In genomic region chr11:53532231-53532620, GRCm38 (mm10) we compare ENCODE assay signal across 2 mouse cellular contexts.
TF ChIP-seq lines count a peak whose summit lies in the region.

No protein-coding gene starts in this region.

TF ChIP-seq in CH12.LX, 34 proteins besides CTCF, POLR2A, EP300 and RAD21:
- TF ChIP-seq USF1 (IDR thresholded peaks at IDR 0.05; ENCODE audit: low read depth, low read length) (no peak), MAFK (IDR thresholded peaks at IDR 0.05; ENCODE audit: insufficient replicate concordance, low read length) (peak; percentile 16; the same call in 1 of the 2 replicates)

TF ChIP-seq in MEL, 35 proteins besides CTCF, POLR2A, EP300 and RAD21:
- TF ChIP-seq CHD2 (IDR thresholded peaks at IDR 0.05; ENCODE audit: low read length) (no peak), USF1 (IDR thresholded peaks at IDR 0.05; ENCODE audit: low read depth, low read length) (no peak), MEF2A (IDR thresholded peaks at IDR 0.05; ENCODE audit: extremely low read depth, insufficient replicate concordance, low read depth, low read length, poor library complexity, severe bottlenecking) (no peak), USF2 (IDR thresholded peaks at IDR 0.05; ENCODE audit: borderline replicate concordance in 1 of 2, insufficient read depth in 1 of 2, low read depth in 1 of 2, low read length in 2 of 2) (no peak), CHD1 (IDR thresholded peaks at IDR 0.05; ENCODE audit: low read depth, low read length) (no peak), ELF1 (IDR thresholded peaks at IDR 0.05; ENCODE audit: low read depth, low read length) (no peak), NRF1 (IDR thresholded peaks at IDR 0.05; ENCODE audit: insufficient read depth, low read depth, low read length, poor library complexity, severe bottlenecking) (no peak), POLR2AphosphoS5 (IDR thresholded peaks at IDR 0.05; ENCODE audit: borderline replicate concordance, low read depth, low read length) (no peak), MYB (IDR thresholded peaks at IDR 0.05; ENCODE audit: low read depth, low read length) (no peak), ETS1 (IDR thresholded peaks at IDR 0.05; ENCODE audit: low read depth, low read length) (peak; percentile 78), ZMIZ1 (IDR thresholded peaks at IDR 0.05; ENCODE audit: low read depth, low read length) (no peak), MAX (IDR thresholded peaks at IDR 0.05; ENCODE audit: low read length) (no peak), TAL1 (IDR thresholded peaks at IDR 0.05; ENCODE audit: low read length) (no peak), ZNF384 (IDR thresholded peaks at IDR 0.05; ENCODE audit: low read depth, low read length) (peak; percentile 91), E2F4 (IDR thresholded peaks at IDR 0.05; ENCODE audit: borderline replicate concordance, low read depth, low read length) (no peak), JUND (IDR thresholded peaks at IDR 0.05; ENCODE audit: low read depth, low read length) (no peak), POLR2AphosphoS2 (IDR thresholded peaks at IDR 0.05; ENCODE audit: low read length) (no peak), TCF12 (IDR thresholded peaks at IDR 0.05; ENCODE audit: low read depth, low read length) (no peak), ZKSCAN1 (IDR thresholded peaks at IDR 0.05; ENCODE audit: low read depth, low read length) (peak; percentile 64; the same call in 1 of the 2 replicates), MAZ (IDR thresholded peaks at IDR 0.05; ENCODE audit: low read depth, low read length) (no peak), MYC (IDR thresholded peaks at IDR 0.05; ENCODE audit: low read depth, low read length) (peak; percentile 68; the same call in 1 of the 2 replicates), KAT2A (conservative IDR thresholded peaks at IDR 0.05; ENCODE audit: low read depth, low read length) (no peak), BHLHE40 (IDR thresholded peaks at IDR 0.05; ENCODE audit: borderline replicate concordance, low read depth, low read length) (no peak), HCFC1 (IDR thresholded peaks at IDR 0.05; ENCODE audit: low read depth, low read length) (no peak), UBTF (IDR thresholded peaks at IDR 0.05; ENCODE audit: borderline replicate concordance, insufficient read depth, low read depth, low read length) (no peak), GABPA (IDR thresholded peaks at IDR 0.05; ENCODE audit: low read depth, low read length) (no peak), ZC3H11A (IDR thresholded peaks at IDR 0.05; ENCODE audit: low read depth, low read length) (no peak), NELFE (IDR thresholded peaks at IDR 0.05; ENCODE audit: low read depth, low read length) (no peak), TBP (IDR thresholded peaks at IDR 0.05; ENCODE audit: low read depth, low read length) (no peak), MXI1 (IDR thresholded peaks at IDR 0.05; ENCODE audit: low read depth, low read length) (no peak), SIN3A (IDR thresholded peaks at IDR 0.05; ENCODE audit: low read length) (peak; percentile 39; the same call in 1 of the 2 replicates), MAFK (IDR thresholded peaks at IDR 0.05; ENCODE audit: borderline replicate concordance, low read depth, low read length) (peak; percentile 94), RCOR1 (IDR thresholded peaks at IDR 0.05; ENCODE audit: low read depth, low read length) (no peak), GATA1 (IDR thresholded peaks at IDR 0.05; ENCODE audit: low read depth, low read length) (no peak), SMC3 (IDR thresholded peaks at IDR 0.05; ENCODE audit: low read depth, low read length) (no peak; the same call in 1 of the 2 replicates)
